Mouse (Mus musculus) embryonic facial prominence, embryonic 11.5 days (tissue): ENCODE results near the gene Tgoln1. TPM values are rescaled to one million over a fixed set of nuclear protein-coding genes. Genes with fewer than 3 reads are reported as not detected.

Experiments
- ATAC-seq: fragments of 200-750 bp; cut with Nextera tagmentation; replicated peaks from 2 replicates; pipeline ENCODE4 v1.8.0; 2017; ENCODE audit warnings: low read depth; ENCODE audit not compliant: insufficient number of reproducible peaks, low FRiP score, low TSS enrichment
- DNase-seq: peaks from one replicate; pipeline ENCODE4 v3.0.0-alpha.2; 2015; ENCODE audit warnings: low spot score
- H3K27ac ChIP-seq: fragments of 300-500 bp; sonication (generic); replicated peaks from 2 replicates; pipeline ENCODE4 v1.5.1; 2014; ENCODE audit warnings: mild to moderate bottlenecking, low read depth, low read length, control low read depth
- H3K27me3 ChIP-seq: fragments of 300-500 bp; sonication (generic); 2 replicates; pipeline ENCODE4 v1.6.1; 2014; ENCODE audit warnings: mild to moderate bottlenecking, low read length, moderate library complexity, mixed read lengths; ENCODE audit not compliant: control insufficient read depth, insufficient read depth
- H3K36me3 ChIP-seq: fragments of 300-500 bp; sonication (generic); replicated peaks from 2 replicates; pipeline ENCODE4 v1.6.1; 2014; ENCODE audit warnings: low read depth, mild to moderate bottlenecking, low read length, moderate library complexity, mixed read lengths; ENCODE audit not compliant: control insufficient read depth, insufficient read depth
- H3K4me1 ChIP-seq: fragments of 300-500 bp; sonication (generic); 2 replicates; pipeline ENCODE4 v1.6.1; 2014; ENCODE audit warnings: low read length, mixed read lengths; ENCODE audit not compliant: control insufficient read depth, insufficient read depth
- H3K4me2 ChIP-seq: fragments of 300-500 bp; sonication (generic); 2 replicates; pipeline ENCODE4 v1.6.1; 2014; ENCODE audit warnings: low read depth, mild to moderate bottlenecking, control low read depth, low read length, moderate library complexity
- H3K4me3 ChIP-seq: fragments of 300-500 bp; sonication (generic); 2 replicates; pipeline ENCODE4 v1.5.1; 2014; ENCODE audit warnings: low read depth, low read length, control low read depth
- H3K9ac ChIP-seq: fragments of 300-500 bp; sonication (generic); replicated peaks from 2 replicates; pipeline ENCODE4 v1.6.1; 2014; ENCODE audit warnings: mild to moderate bottlenecking, control low read depth, low read length
- H3K9me3 ChIP-seq: fragments of 300-500 bp; sonication (generic); replicated peaks from 2 replicates; pipeline ENCODE4 v1.6.1; 2016; ENCODE audit warnings: mild to moderate bottlenecking, low read length, inconsistent platforms, mixed read lengths; ENCODE audit not compliant: control insufficient read depth
- WGBS: fragments of 180-500 bp; shearing (Covaris S2); extraction: QIAGEN DNeasy Blood & Tissue Kit; methylation state at CpG from one replicate; pipeline ENCODE4 v1.1.7; 2014; 5-methylcytosine and 5-hydroxymethylcytosine counted together
- polyA plus RNA-seq: library from polyadenylated mRNA; unstranded; fragments of >200 nt; fragmentation: Nextera tagmentation; extraction: Ambion mirVana; gene quantifications from 2 replicates; pipeline ENCODE4 v1.2.1, GENCODE M21; 2014

The Tgoln1 gene
- polyA plus RNA-seq, 1 experiment from 2014 or later, result 35.1 TPM

GRCm38 (mm10) chr6:72610261-72610660, 6.5 kb downstream of the Tgoln1 start:
- DNase-seq, result no peak
- Histone ChIP-seq H3K27me3 (no peaks in the 10 kb centered on the region), H3K9me3 (no peaks in the 10 kb centered on the region), H3K36me3 (0 out of 2 replicates have a peak, but pooled peaks cover 2% of the 10 kb centered on the region), H3K4me2 (no peak overlapping the region), H3K9ac (no peak overlapping the region), H3K27ac (no peak overlapping the region), H3K4me1 (0 out of 2 replicates have a peak, but pooled peaks cover under 1% of the 10 kb centered on the region), H3K4me3 (no peak overlapping the region)
- ATAC-seq, result no peak
- 91% methylated on average over 4 of the region's 4 CpGs for WGBS

- Histone ChIP-seq H3K4me1 (no peaks in the 10 kb centered on the region), H3K27ac (no peak overlapping the region), H3K9ac (no peak overlapping the region), H3K9me3 (no peaks in the 10 kb centered on the region), H3K4me3 (no peak overlapping the region), H3K4me2 (no peak overlapping the region), H3K36me3 (0 out of 2 replicates have a peak, but pooled peaks cover 2% of the 10 kb centered on the region), H3K27me3 (no peaks in the 10 kb centered on the region)
- 94% methylated on average over 4 of the region's 4 CpGs for WGBS
- no peak for ATAC-seq
- DNase-seq, result no peak
These were observed 8.1 kb downstream of the Tgoln1 start for GRCm38 (mm10) chr6:72608662-72609184.

GRCm38 (mm10) chr6:72607676-72608075, 9.1 kb downstream of the Tgoln1 start:
- no peak overlapping the region for H3K27ac ChIP-seq
- H3K9ac ChIP-seq, result no peak overlapping the region
- H3K4me3 ChIP-seq, result no peak overlapping the region
- WGBS, result 89% methylated on average over 5 of the region's 5 CpGs
- H3K4me1 ChIP-seq, result no peaks in the 10 kb centered on the region
- 0 out of 2 replicates have a peak, but pooled peaks cover 2% of the 10 kb centered on the region for H3K36me3 ChIP-seq
- H3K4me2 ChIP-seq, result no peak overlapping the region
- no peak for ATAC-seq
- DNase-seq, result no peak
- no peaks in the 10 kb centered on the region for H3K27me3 ChIP-seq
- H3K9me3 ChIP-seq, result no peaks in the 10 kb centered on the region

- no peak for ATAC-seq
- H3K9ac ChIP-seq, result no peak overlapping the region
- no peaks in the 10 kb centered on the region for H3K9me3 ChIP-seq
- 0 out of 2 replicates have a peak, but pooled peaks cover 2% of the 10 kb centered on the region for H3K36me3 ChIP-seq
- no peak overlapping the region for H3K27ac ChIP-seq
- no peak overlapping the region for H3K4me3 ChIP-seq
- H3K4me1 ChIP-seq, result no peaks in the 10 kb centered on the region
- WGBS, result 90% methylated on average over 4 of the region's 4 CpGs
- DNase-seq, result no peak
- no peaks in the 10 kb centered on the region for H3K27me3 ChIP-seq
- H3K4me2 ChIP-seq, result no peak overlapping the region
These were observed 9.7 kb downstream of the Tgoln1 start for GRCm38 (mm10) chr6:72607060-72607459.

GRCm38 (mm10) chr6:72604066-72604465, 12.7 kb downstream of the Tgoln1 start:
- no peaks in the 10 kb centered on the region for H3K27me3 ChIP-seq
- 86% methylated on average over 2 of the region's 2 CpGs for WGBS

GRCm38 (mm10) chr6:72601732-72602131, 15.1 kb downstream of the Tgoln1 start:
- Histone ChIP-seq H3K4me2 (no peak overlapping the region), H3K9ac (no peak overlapping the region), H3K27ac (no peak overlapping the region), H3K27me3 (no peaks in the 10 kb centered on the region), H3K4me1 (no peaks in the 10 kb centered on the region), H3K4me3 (no peak overlapping the region), H3K9me3 (no peaks in the 10 kb centered on the region), H3K36me3 (no peaks in the 10 kb centered on the region)
- DNase-seq (peak; percentile 75), ATAC-seq (no peak)
- WGBS, result 68% methylated on average over 1 of the region's 1 CpGs

More at GRCm38 (mm10) chr6:72604066-72604465, 12.7 kb downstream of the Tgoln1 start:
- Histone ChIP-seq H3K4me3 (no peak overlapping the region), H3K27ac (no peak overlapping the region), H3K9me3 (no peaks in the 10 kb centered on the region), H3K36me3 (0 out of 2 replicates have a peak, but pooled peaks cover 2% of the 10 kb centered on the region), H3K4me1 (no peaks in the 10 kb centered on the region), H3K4me2 (no peak overlapping the region), H3K9ac (no peak overlapping the region)
- DNase-seq (no peak), ATAC-seq (no peak)

- Histone ChIP-seq H3K9me3 (no peaks in the 10 kb centered on the region), H3K9ac (no peak overlapping the region), H3K27me3 (no peaks in the 10 kb centered on the region), H3K4me3 (no peak overlapping the region), H3K4me2 (no peak overlapping the region), H3K36me3 (no peaks in the 10 kb centered on the region), H3K27ac (no peak overlapping the region), H3K4me1 (no peaks in the 10 kb centered on the region)
- 84% methylated on average over 12 of the region's 12 CpGs for WGBS
- no peak for ATAC-seq
- DNase-seq, result no peak
These were observed 16.0 kb downstream of the Tgoln1 start for GRCm38 (mm10) chr6:72600771-72601170.

GRCm38 (mm10) chr6:72600216-72600615, 16.6 kb downstream of the Tgoln1 start:
- Histone ChIP-seq H3K4me3 (no peak overlapping the region), H3K4me2 (no peak overlapping the region), H3K9me3 (no peaks in the 10 kb centered on the region), H3K9ac (no peak overlapping the region), H3K27me3 (no peaks in the 10 kb centered on the region), H3K27ac (no peak overlapping the region), H3K36me3 (no peaks in the 10 kb centered on the region), H3K4me1 (no peaks in the 10 kb centered on the region)
- no peak for DNase-seq
- ATAC-seq, result no peak
- WGBS, result 82% methylated on average over 6 of the region's 6 CpGs
